Mouse (Mus musculus): ENCODE results near the gene Rsrc1. TPM values are rescaled to one million over a fixed set of nuclear protein-coding genes. Genes with fewer than 3 reads are reported as not detected.

The Rsrc1 gene
- 59.8 TPM for polyA plus RNA-seq (2014; fragmentation: Illumina TruSeq; extraction: RNeasy Lipid Tissue Mini Kit (QIAGEN cat#74804); ENCODE audit: low read depth, low replicate concordance)

GRCm38 (mm10) chr3:66981101-66981661 lies at the start of gene Rsrc1:
Gene Rsrc1, plus strand, starts transcription at chr3:66981390.

GRCm38 (mm10) chr3:66981706-66982105 lies 516 bp downstream of the Rsrc1 start, which contains the start of gene Shox2:
Gene Shox2, minus strand, starts transcription at chr3:66981771.

GRCm38 (mm10) chr3:67373872-67374271 lies 392.7 kb downstream of the Rsrc1 start, which contains the start of gene Mlf1:
Gene Mlf1, plus strand, starts transcription at chr3:67374097.

GRCm38 (mm10) chr3:67375063-67375462 lies 393.9 kb downstream of the Rsrc1 start, which contains the start of gene Gm17402:
Gene Gm17402, minus strand, starts transcription at chr3:67375163.

Other genes starting within 250 kb of the Rsrc1 start
- 4.7 TPM for gene Shox2, start 381 bp downstream of the Rsrc1 start, polyA plus RNA-seq (2014; fragmentation: Illumina TruSeq; extraction: RNeasy Lipid Tissue Mini Kit (QIAGEN cat#74804); ENCODE audit: low read depth, low replicate concordance)